Mouse (Mus musculus): ENCODE results near the gene Bag3.

- no peak for TF ChIP-seq TAL1 (conservative IDR thresholded peaks at IDR 0.05; ENCODE audit: low read depth, low read length)
- TF ChIP-seq CTCF (IDR thresholded peaks at IDR 0.05; ENCODE audit: low read depth, low read length): no peak
- no peak for TF ChIP-seq POLR2AphosphoS5 (IDR thresholded peaks at IDR 0.05; ENCODE audit: insufficient replicate concordance, low read depth, low read length)
These were observed 27.7 kb downstream of the Bag3 start for GRCm38 (mm10) chr7:128551087-128551457.
